Mouse (Mus musculus): Measurements from ENCODE around the gene Sycn. TPM values are rescaled to one million over a fixed set of nuclear protein-coding genes. Genes with fewer than 3 reads are reported as not detected.

Gene Sycn
- total and polyA plus RNA-seq, 3 experiments, result not detected

DNA sequence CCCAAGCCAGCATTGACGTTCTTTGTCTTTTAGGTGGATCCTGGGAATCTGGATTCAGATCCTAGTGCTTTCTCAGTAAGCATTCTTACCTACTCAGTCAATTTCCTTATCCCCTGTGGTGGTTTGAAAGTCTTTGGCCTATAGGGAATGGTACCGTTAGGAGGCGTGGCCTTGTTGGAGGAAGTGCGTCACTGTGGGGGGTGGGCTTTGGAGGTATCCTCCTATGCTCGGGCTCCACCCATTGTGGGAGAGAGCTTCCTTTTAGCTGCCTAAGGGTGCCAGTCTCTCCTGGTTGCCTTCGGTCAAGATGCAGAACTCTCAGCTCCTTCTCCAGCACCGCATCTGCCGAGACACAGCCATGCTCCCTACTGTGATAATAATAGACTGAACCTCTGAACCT is 48.4 kb upstream of the Sycn start (continued):
- TF ChIP-seq NRF1 (IDR thresholded peaks at IDR 0.05; ENCODE audit: insufficient read depth, low read depth, low read length, poor library complexity, severe bottlenecking), result no peak
- no peak for TF ChIP-seq NELFE (IDR thresholded peaks at IDR 0.05; ENCODE audit: low read depth, low read length)
- no peak for TF ChIP-seq MXI1 (IDR thresholded peaks at IDR 0.05; ENCODE audit: low read depth, low read length)
- TF ChIP-seq MAFK (IDR thresholded peaks at IDR 0.05; ENCODE audit: borderline replicate concordance, low read depth, low read length), result no peak

- Histone ChIP-seq H3K9me3 (replicated peaks; ENCODE audit: insufficient read depth, low read length) (no peaks in the 10 kb centered on the region), H3K9ac (ENCODE audit: control insufficient read depth, low read depth, low read length, poor library complexity, severe bottlenecking) (no peak overlapping the region), H3K4me3 (ENCODE audit: control insufficient read depth in 1 of 2, insufficient read depth in 1 of 2, low read depth in 2 of 2, low read length in 2 of 2) (no peak overlapping the region), H3K27ac (ENCODE audit: control insufficient read depth, low read depth, low read length) (no peak overlapping the region), H3K36me3 (ENCODE audit: control insufficient read depth in 1 of 2, insufficient read depth in 2 of 2, low read length in 2 of 2) (no peaks in the 10 kb centered on the region), H3K27me3 (ENCODE audit: control insufficient read depth in 1 of 2, insufficient read depth in 2 of 2, low read length in 2 of 2) (peaks cover 0 to 4% of the 10 kb centered on the region in 2 experiments; a peak in 2 of 4 replicates), H3K4me1 (ENCODE audit: control insufficient read depth in 1 of 2, insufficient read depth in 2 of 2, low read length in 2 of 2) (no peaks in the 10 kb centered on the region), H3K79me2 (ENCODE audit: control insufficient read depth, insufficient read depth, low read length, poor library complexity) (no peaks in the 10 kb centered on the region)
- TF ChIP-seq MAX (IDR thresholded peaks at IDR 0.05; ENCODE audit: low read length), result no peak
- TF ChIP-seq SIN3A (IDR thresholded peaks at IDR 0.05; ENCODE audit: low read length), result no peak
- TF ChIP-seq BHLHE40 (IDR thresholded peaks at IDR 0.05; ENCODE audit: borderline replicate concordance, low read depth, low read length), result no peak
- no peak for TF ChIP-seq MEF2A (IDR thresholded peaks at IDR 0.05; ENCODE audit: extremely low read depth, insufficient replicate concordance, low read depth, low read length, poor library complexity, severe bottlenecking)
- no peak for TF ChIP-seq ZNF384 (IDR thresholded peaks at IDR 0.05; ENCODE audit: low read depth, low read length)
- TF ChIP-seq SMC3 (IDR thresholded peaks at IDR 0.05; ENCODE audit: low read depth, low read length), result no peak
- TF ChIP-seq USF1 (IDR thresholded peaks at IDR 0.05; ENCODE audit: low read depth, low read length), result no peak
- no peak for TF ChIP-seq MXI1 (IDR thresholded peaks at IDR 0.05; ENCODE audit: low read depth, low read length)
- no peak for TF ChIP-seq MYB (IDR thresholded peaks at IDR 0.05; ENCODE audit: low read depth, low read length)
- no peak for TF ChIP-seq MAZ (IDR thresholded peaks at IDR 0.05; ENCODE audit: low read depth, low read length)
- TF ChIP-seq GATA1 (IDR thresholded peaks at IDR 0.05; ENCODE audit: low read depth, low read length), result no peak
- no peak for TF ChIP-seq POLR2AphosphoS5 (IDR thresholded peaks at IDR 0.05; ENCODE audit: borderline replicate concordance, low read depth, low read length)
- no peak for TF ChIP-seq CHD2 (IDR thresholded peaks at IDR 0.05; ENCODE audit: low read length)
- no peak for TF ChIP-seq MAFK (IDR thresholded peaks at IDR 0.05; ENCODE audit: borderline replicate concordance, low read depth, low read length)
- TF ChIP-seq TAL1 (IDR thresholded peaks at IDR 0.05; ENCODE audit: low read length), result no peak
- no peak for TF ChIP-seq TBP (IDR thresholded peaks at IDR 0.05; ENCODE audit: low read depth, low read length)
- TF ChIP-seq MYC (IDR thresholded peaks at IDR 0.05; ENCODE audit: low read depth, low read length), result no peak
- TF ChIP-seq EP300 (IDR thresholded peaks at IDR 0.05; ENCODE audit: low read depth in 1 of 2, low read length in 2 of 2), result no peak
- TF ChIP-seq POLR2A (IDR thresholded peaks at IDR 0.05; ENCODE audit: control insufficient read depth in 1 of 2, insufficient read depth in 1 of 2, low read depth in 1 of 2, low read length in 2 of 2, poor library complexity in 1 of 2), result no peak
- DNase-seq (ENCODE audit: low read depth, low spot score), result no peak
Measured at GRCm38 (mm10) chr7:28495426-28495825, 45.3 kb upstream of the Sycn start.

Data from MEL (cell line).